Mouse (Mus musculus) olfactory bulb, adult 2 months (tissue): ENCODE results near the gene Osbp2.

Source experiments
- CTCF ChIP-seq: fragments of 200-500 bp; IDR thresholded peaks from 2 replicates; pipeline ENCODE4 v1.5.1; 2012; ENCODE audit warnings: low read depth, mild to moderate bottlenecking, low read length, moderate library complexity; ENCODE audit not compliant: insufficient read depth
- POLR2A ChIP-seq: fragments of 200-500 bp; IDR thresholded peaks from 2 replicates; pipeline ENCODE4 v1.6.1; 2012; ENCODE audit warnings: mild to moderate bottlenecking, low read depth, low read length, moderate library complexity; ENCODE audit not compliant: insufficient read depth

- TF ChIP-seq POLR2A (no peak), CTCF (no peak)
These were observed 23.6 kb upstream of the Osbp2 start for GRCm38 (mm10) chr11:3887331-3887730.
